Mouse (Mus musculus) heart, embryonic 11.5 days (tissue): ENCODE data around the gene Stag3. TPM values are rescaled to one million over a fixed set of nuclear protein-coding genes. Genes with fewer than 3 reads are reported as not detected.

Experiments used
- ATAC-seq: fragments of 200-750 bp; cut with Nextera tagmentation; replicated peaks from 2 replicates; pipeline ENCODE4 v1.8.0; 2017; ENCODE audit warnings: moderate library complexity; ENCODE audit not compliant: insufficient number of reproducible peaks, low FRiP score, low TSS enrichment
- H3K27ac ChIP-seq: fragments of 300-500 bp; sonication (generic); 2 replicates; pipeline ENCODE4 v1.5.1; 2014; ENCODE audit warnings: mild to moderate bottlenecking, low read depth, low read length
- H3K27me3 ChIP-seq: fragments of 300-500 bp; sonication (generic); 2 replicates; pipeline ENCODE4 v1.6.1; 2014; ENCODE audit warnings: mild to moderate bottlenecking, low read length, mixed read lengths; ENCODE audit not compliant: control insufficient read depth, insufficient read depth
- H3K36me3 ChIP-seq: fragments of 300-500 bp; sonication (generic); 2 replicates; pipeline ENCODE4 v1.6.1; 2014; ENCODE audit warnings: mild to moderate bottlenecking, low read length, moderate library complexity, mixed read lengths; ENCODE audit not compliant: control insufficient read depth, insufficient read depth
- H3K4me1 ChIP-seq: fragments of 300-500 bp; sonication (generic); 2 replicates; pipeline ENCODE4 v1.6.1; 2014; ENCODE audit warnings: low read length; ENCODE audit not compliant: control insufficient read depth, insufficient read depth
- H3K4me2 ChIP-seq: fragments of 300-500 bp; sonication (generic); 2 replicates; pipeline ENCODE4 v1.6.1; 2014; ENCODE audit warnings: mild to moderate bottlenecking, moderate library complexity
- H3K4me3 ChIP-seq: fragments of 300-500 bp; sonication (generic); 2 replicates; pipeline ENCODE4 v1.5.1; 2014; ENCODE audit warnings: low read depth, low read length
- H3K9ac ChIP-seq: fragments of 300-500 bp; sonication (generic); 2 replicates; pipeline ENCODE4 v1.6.1; 2014; ENCODE audit warnings: mild to moderate bottlenecking, low read depth, low read length, moderate library complexity
- H3K9me3 ChIP-seq: fragments of 300-500 bp; sonication (generic); replicated peaks from 2 replicates; pipeline ENCODE4 v1.6.1; 2016; ENCODE audit warnings: low read length; ENCODE audit not compliant: control insufficient read depth
- WGBS: fragments of 180-500 bp; shearing (Covaris S2); extraction: QIAGEN DNeasy Blood & Tissue Kit; methylation state at CpG from one replicate; pipeline ENCODE4 v1.1.7; 2014; ENCODE audit not compliant: insufficient replicate concordance; 5-methylcytosine and 5-hydroxymethylcytosine counted together
- polyA plus RNA-seq: library from polyadenylated mRNA; unstranded; fragments of >200 nt; fragmentation: Nextera tagmentation; extraction: Ambion mirVana; gene quantifications from 2 replicates; pipeline ENCODE4 v1.2.1, GENCODE M21; 2014

The Stag3 gene
- 1.8 and 4.4 TPM in 2 replicates for polyA plus RNA-seq

GRCm38 (mm10) chr5:138279585-138280424 lies at the start of gene Stag3, which contains the start of the genes Gm43720 and Gpc2:
TSS of gene Stag3 (plus strand) at chr5:138280240.
TSS of gene Gm43720 (minus strand) at chr5:138279958.
TSS of gene Gpc2 (minus strand) at chr5:138280005.
- Histone ChIP-seq H3K4me1 (peaks cover 6% of the 10 kb centered on the region; the same call in 1 of the 2 replicates), H3K27me3 (no peaks in the 10 kb centered on the region), H3K9ac (peak within 1 kb of the TSS; percentile 75), H3K9me3 (no peaks in the 10 kb centered on the region; the same call in 1 of the 2 replicates), H3K4me3 (peak within 1 kb of the TSS; percentile 65), H3K27ac (no peak within 1 kb of the TSS), H3K4me2 (peak within 1 kb of the TSS; percentile 80), H3K36me3 (0 out of 2 replicates have a peak, but pooled peaks cover 3% of the 10 kb centered on the region)
- 1% methylated on average over 56 of the region's 56 CpGs for WGBS
- peak; percentile 97 for ATAC-seq

DNA sequence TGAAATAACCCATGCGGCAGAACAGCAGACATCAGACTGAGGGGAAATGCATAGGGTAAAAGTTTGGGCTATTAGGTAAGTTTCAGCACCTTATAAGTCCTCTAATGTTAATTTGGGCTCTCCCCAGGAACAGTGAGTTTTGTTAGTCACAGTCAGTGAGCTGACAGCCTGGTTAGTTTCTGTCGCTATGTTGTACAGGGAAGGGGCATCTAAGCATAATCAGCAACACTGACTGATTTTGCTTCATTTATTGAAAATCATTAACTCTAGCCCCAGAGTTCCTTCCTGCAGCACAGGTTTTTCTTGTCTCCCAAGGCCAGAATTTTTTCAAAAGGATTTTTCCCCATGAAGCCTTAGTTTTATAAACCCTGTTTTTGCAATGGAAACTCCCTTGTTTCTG lies 46.3 kb upstream of the Stag3 start:
- WGBS = 82% methylated on average over 2 of the region's 2 CpGs
- H3K4me1 ChIP-seq = no peaks in the 10 kb centered on the region
- no peak overlapping the region for H3K27ac ChIP-seq

DNA sequence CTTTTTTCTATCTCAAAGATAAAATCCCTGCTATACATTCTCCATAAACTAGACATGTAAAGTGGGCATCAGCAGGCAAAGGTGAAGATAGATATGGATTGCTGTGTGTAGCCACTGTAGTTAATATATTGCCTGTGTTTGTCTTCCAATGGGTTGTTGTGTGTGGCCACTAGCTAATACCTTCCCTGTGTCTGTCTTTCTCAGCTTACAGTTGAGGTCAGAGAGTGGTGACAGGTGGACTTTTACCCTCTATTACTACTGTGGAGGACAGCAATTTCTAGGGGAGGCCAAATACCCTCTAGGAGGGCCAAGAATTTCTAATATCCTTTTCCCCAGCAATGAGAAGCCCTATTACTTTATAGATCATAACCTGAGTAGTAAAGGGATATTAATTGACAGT lies 45.8 kb upstream of the Stag3 start:
- H3K27me3 ChIP-seq = no peaks in the 10 kb centered on the region
- H3K9me3 ChIP-seq = no peaks in the 10 kb centered on the region
- no peak overlapping the region for H3K9ac ChIP-seq
- H3K4me2 ChIP-seq = no peak overlapping the region
- H3K36me3 ChIP-seq = no peaks in the 10 kb centered on the region
- no peak overlapping the region for H3K4me3 ChIP-seq
- no peak for ATAC-seq
- no peaks in the 10 kb centered on the region for H3K4me1 ChIP-seq
- no peak overlapping the region for H3K27ac ChIP-seq

More for the DNA sequence above, 46.3 kb upstream of the Stag3 start:
- Histone ChIP-seq H3K27me3 (no peaks in the 10 kb centered on the region), H3K36me3 (no peaks in the 10 kb centered on the region), H3K9ac (no peak overlapping the region), H3K9me3 (no peaks in the 10 kb centered on the region), H3K4me2 (no peak overlapping the region), H3K4me3 (no peak overlapping the region)
- no peak for ATAC-seq

- WGBS = 23% methylated on average over 2 of the region's 2 CpGs
- no peaks in the 10 kb centered on the region for H3K4me1 ChIP-seq
- H3K9ac ChIP-seq = no peak overlapping the region
- H3K9me3 ChIP-seq = no peaks in the 10 kb centered on the region
- no peak for ATAC-seq
- H3K4me3 ChIP-seq = no peak overlapping the region
- H3K27ac ChIP-seq = no peak overlapping the region
- no peaks in the 10 kb centered on the region for H3K36me3 ChIP-seq
- no peak overlapping the region for H3K4me2 ChIP-seq
- H3K27me3 ChIP-seq = no peaks in the 10 kb centered on the region
These were observed 38.5 kb upstream of the Stag3 start for GRCm38 (mm10) chr5:138241511-138241910.

DNA sequence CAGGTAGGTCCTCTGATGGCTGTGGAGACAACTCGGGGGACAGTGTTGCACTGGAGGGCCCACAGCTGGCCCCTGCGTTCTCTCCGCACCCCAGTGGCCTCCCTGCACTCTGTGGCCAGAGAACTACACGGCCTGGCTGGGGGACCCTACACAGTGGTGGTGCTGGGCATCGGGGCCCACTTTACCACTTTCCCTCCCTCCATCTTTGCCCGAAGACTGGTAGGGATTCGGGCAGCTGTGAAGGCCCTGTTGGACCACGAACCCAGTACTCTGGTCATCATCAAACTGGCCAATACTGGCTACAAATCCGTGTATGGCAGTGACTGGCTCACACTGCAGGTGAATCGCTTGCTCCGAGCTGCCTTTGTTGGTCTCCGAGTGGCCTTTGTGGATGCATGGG lies 28.9 kb upstream of the Stag3 start:
- peaks cover 6% of the 10 kb centered on the region for H3K4me1 ChIP-seq
- no peak for ATAC-seq
- no peak overlapping the region for H3K9ac ChIP-seq
- H3K4me2 ChIP-seq = no peak overlapping the region
- 80% methylated on average over 12 of the region's 12 CpGs for WGBS
- no peaks in the 10 kb centered on the region for H3K9me3 ChIP-seq
- no peak overlapping the region for H3K27ac ChIP-seq
- no peaks in the 10 kb centered on the region for H3K27me3 ChIP-seq
- no peak overlapping the region for H3K4me3 ChIP-seq
- no peaks in the 10 kb centered on the region for H3K36me3 ChIP-seq

GRCm38 (mm10) chr5:138253061-138253460 lies 27.0 kb upstream of the Stag3 start:
- Histone ChIP-seq H3K27me3 (no peaks in the 10 kb centered on the region), H3K9ac (no peak overlapping the region), H3K4me2 (no peak overlapping the region), H3K9me3 (no peaks in the 10 kb centered on the region), H3K4me3 (no peak overlapping the region), H3K27ac (no peak overlapping the region), H3K4me1 (peaks cover 12% of the 10 kb centered on the region), H3K36me3 (no peaks in the 10 kb centered on the region)
- 87% methylated on average over 3 of the region's 3 CpGs for WGBS
- no peak for ATAC-seq

GRCm38 (mm10) chr5:138255353-138256093 lies 24.5 kb upstream of the Stag3 start, which contains the start of gene Lamtor4:
TSS of gene Lamtor4 (plus strand) at chr5:138255482.
- Histone ChIP-seq H3K9ac (peak within 1 kb of the TSS; percentile 77), H3K36me3 (peaks cover 3% of the 10 kb centered on the region; the same call in 1 of the 2 replicates), H3K4me1 (peaks cover 30% of the 10 kb centered on the region), H3K27ac (peak within 1 kb of the TSS; percentile 84), H3K9me3 (no peaks in the 10 kb centered on the region), H3K4me3 (peak within 1 kb of the TSS; percentile 78), H3K27me3 (no peaks in the 10 kb centered on the region), H3K4me2 (peak within 1 kb of the TSS; percentile 87)
- ATAC-seq = peak; percentile 99
- WGBS = under 1% methylated on average over 38 of the region's 38 CpGs

DNA sequence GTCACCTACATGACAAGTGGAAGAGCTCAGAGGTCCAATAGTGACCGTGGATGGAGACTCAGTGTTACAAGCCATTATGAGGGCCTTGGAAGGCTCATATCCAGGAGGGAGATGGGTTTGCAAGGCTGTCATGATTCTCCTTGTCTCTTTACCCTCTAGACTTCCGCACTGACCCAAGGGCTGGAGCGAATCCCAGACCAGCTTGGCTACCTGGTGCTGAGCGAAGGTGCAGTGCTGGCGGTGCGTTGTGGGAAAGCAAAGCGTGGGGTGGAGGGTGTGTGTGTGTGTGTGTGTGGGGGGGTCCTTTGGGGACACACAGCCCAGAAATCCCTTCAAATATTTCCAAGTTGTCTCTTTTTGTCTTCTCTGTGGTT lies 24.0 kb upstream of the Stag3 start:
- WGBS = 16% methylated on average over 7 of the region's 7 CpGs
- peak overlapping the region; percentile 87 for H3K4me2 ChIP-seq
- peak; percentile 5; the same call in 1 of the 2 replicates for ATAC-seq

More for the DNA sequence above, 24.0 kb upstream of the Stag3 start:
- Histone ChIP-seq H3K27ac (peak overlapping the region; percentile 84), H3K4me1 (peaks cover 34% of the 10 kb centered on the region), H3K27me3 (no peaks in the 10 kb centered on the region), H3K4me3 (peak overlapping the region; percentile 78), H3K9ac (peak overlapping the region; percentile 77), H3K36me3 (peaks cover 8% of the 10 kb centered on the region; the same call in 1 of the 2 replicates), H3K9me3 (no peaks in the 10 kb centered on the region)
